In the genomic region with DNA sequence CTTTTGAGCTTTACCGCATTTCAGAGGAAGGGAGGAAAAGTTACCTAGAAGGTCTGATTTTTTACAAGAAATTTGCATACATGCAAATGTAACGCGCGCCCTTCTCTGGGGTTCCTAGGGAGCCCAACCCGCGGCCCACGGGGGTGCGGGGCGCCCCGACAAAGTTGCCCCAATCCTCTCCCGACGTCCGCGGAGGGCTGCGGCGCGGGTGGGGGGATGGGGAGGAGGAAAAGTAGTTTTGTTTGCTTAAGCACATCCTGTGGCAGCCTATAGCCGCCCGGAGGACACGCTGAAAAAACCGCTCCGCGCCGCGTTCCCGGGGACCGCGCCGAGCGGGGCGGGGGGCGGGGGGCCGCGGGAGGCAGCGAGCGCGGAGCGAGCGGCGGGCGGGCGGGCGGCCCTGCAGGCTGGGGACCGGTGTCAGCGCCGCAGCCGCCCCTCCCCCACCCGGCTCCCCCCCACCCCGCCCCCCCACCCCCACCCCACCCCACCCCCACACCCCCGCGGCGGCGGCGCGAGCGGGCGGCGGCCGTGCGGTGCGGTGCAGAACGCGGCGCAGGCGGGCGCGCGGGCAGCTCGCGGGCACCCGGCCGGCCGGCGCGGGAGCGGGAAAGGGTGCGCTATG, we compare ENCODE assay signal across 8 mouse cellular contexts. TPM values are rescaled to one million over a fixed set of nuclear protein-coding genes. Genes with fewer than 3 reads are reported as not detected.
DNase-seq lines count a peak whose midpoint lies in the region; ATAC-seq and TF ChIP-seq lines count a peak whose summit lies in the region.

No protein-coding gene starts in this region.

- no peak for TF ChIP-seq RAD21 in MEL (IDR thresholded peaks at IDR 0.05; ENCODE audit: low read depth, low read length)

- H3K9me3 ChIP-seq in MEL (replicated peaks; ENCODE audit: insufficient read depth, low read length), result no peaks in the 10 kb centered on the region
- no peaks in the 10 kb centered on the region for H3K9me3 ChIP-seq in embryonic facial prominence, embryonic 11.5 days (replicated peaks; ENCODE audit: control insufficient read depth, low read length)
- H3K9me3 ChIP-seq in limb, embryonic 11.5 days (ENCODE audit: control insufficient read depth, low read length), result no peaks in the 10 kb centered on the region
- no peaks in the 10 kb centered on the region for H3K9me3 ChIP-seq in midbrain, embryonic 15.5 days

- ATAC-seq in embryonic facial prominence, embryonic 11.5 days (replicated peaks; ENCODE audit: insufficient number of reproducible peaks, low FRiP score, low TSS enrichment, low read depth), result peak; percentile 26
- ATAC-seq in limb, embryonic 11.5 days (ENCODE audit: insufficient number of reproducible peaks, low FRiP score, low TSS enrichment, low read depth), result peak; percentile 10; the same call in 1 of the 2 replicates
- ATAC-seq in midbrain, embryonic 15.5 days (replicated peaks), result peak; percentile 40

- H3K9ac ChIP-seq in MEL (ENCODE audit: control insufficient read depth, low read depth, low read length, poor library complexity, severe bottlenecking), result peak overlapping the region; percentile 92
- peak overlapping the region; percentile 98 for H3K9ac ChIP-seq in embryonic facial prominence, embryonic 11.5 days (replicated peaks; ENCODE audit: low read length)
- peak overlapping the region; percentile 97 for H3K9ac ChIP-seq in limb, embryonic 11.5 days (ENCODE audit: low read length)
- H3K9ac ChIP-seq in midbrain, embryonic 15.5 days, result peak overlapping the region; percentile 73

- TF ChIP-seq POLR2A in MEL (IDR thresholded peaks at IDR 0.05; ENCODE audit: control insufficient read depth in 1 of 2, insufficient read depth in 1 of 2, low read depth in 1 of 2, low read length in 2 of 2, poor library complexity in 1 of 2), result no peak

- no peak for TF ChIP-seq CTCF in MEL (IDR thresholded peaks at IDR 0.05 in 2 of 3, conservative IDR thresholded peaks at IDR 0.05 in 1 of 3; ENCODE audit: control insufficient read depth in 1 of 3, insufficient read depth in 1 of 3, low read depth in 2 of 3, low read length in 3 of 3, poor library complexity in 1 of 3, severe bottlenecking in 1 of 3)

- H3K27ac ChIP-seq in MEL (ENCODE audit: control insufficient read depth, low read depth, low read length), result peak overlapping the region; percentile 91
- peak overlapping the region; percentile 78 for H3K27ac ChIP-seq in embryonic facial prominence, embryonic 11.5 days (replicated peaks; ENCODE audit: low read depth, low read length)
- H3K27ac ChIP-seq in limb, embryonic 11.5 days (replicated peaks; ENCODE audit: low read depth, low read length), result peak overlapping the region; percentile 90
- H3K27ac ChIP-seq in midbrain, embryonic 15.5 days, result peak overlapping the region; percentile 78

- peaks cover 0 to 10% of the 10 kb centered on the region in 2 experiments; a peak in 3 of 4 replicates for H3K4me1 ChIP-seq in MEL (ENCODE audit: control insufficient read depth in 1 of 2, insufficient read depth in 2 of 2, low read length in 2 of 2)
- H3K4me1 ChIP-seq in embryonic facial prominence, embryonic 11.5 days (ENCODE audit: control insufficient read depth, insufficient read depth, low read length), result no peaks in the 10 kb centered on the region
- peaks cover 13% of the 10 kb centered on the region; the same call in 1 of the 2 replicates for H3K4me1 ChIP-seq in limb, embryonic 11.5 days (ENCODE audit: control insufficient read depth, insufficient read depth, low read length)
- H3K4me1 ChIP-seq in midbrain, embryonic 15.5 days, result peaks cover 23% of the 10 kb centered on the region

- 0 out of 4 replicates have a peak, but pooled peaks of 1 of the 2 experiments have one; percentile 1 for TF ChIP-seq EP300 in MEL (IDR thresholded peaks at IDR 0.05; ENCODE audit: low read depth in 1 of 2, low read length in 2 of 2)

- H3K27me3 ChIP-seq in MEL (ENCODE audit: control insufficient read depth in 1 of 2, insufficient read depth in 2 of 2, low read length in 2 of 2), result no peaks in the 10 kb centered on the region
- H3K27me3 ChIP-seq in embryonic facial prominence, embryonic 11.5 days (ENCODE audit: control insufficient read depth, insufficient read depth, low read length), result peaks cover 2% of the 10 kb centered on the region; the same call in 1 of the 2 replicates
- no peaks in the 10 kb centered on the region for H3K27me3 ChIP-seq in limb, embryonic 11.5 days (ENCODE audit: control insufficient read depth, insufficient read depth, low read length)
- peaks cover 19% of the 10 kb centered on the region for H3K27me3 ChIP-seq in midbrain, embryonic 15.5 days (replicated peaks)

- H3K79me2 ChIP-seq in MEL (ENCODE audit: control insufficient read depth, insufficient read depth, low read length, poor library complexity), result peaks cover 49% of the 10 kb centered on the region

- DNase-seq in 3134 (ENCODE audit: extremely low read depth, insufficient read length, low spot score), result peak; percentile 73
- peak; percentile 71 for DNase-seq in MEL (ENCODE audit: low read depth, low spot score)
- DNase-seq in embryonic facial prominence, embryonic 11.5 days (ENCODE audit: low spot score), result peak; percentile 72
- DNase-seq in heart, postnatal 14 days, result peak; percentile 68 to 70
- peak; percentile 77 for DNase-seq in limb, embryonic 11.5 days (ENCODE audit: low spot score)
- peak; percentile 33 for DNase-seq in testis, postnatal 14 days (ENCODE audit: low spot score)
- DNase-seq in left cerebral cortex, postnatal 25 days (ENCODE audit: low spot score in 2 of 2), result no peak

- H3K4me2 ChIP-seq in embryonic facial prominence, embryonic 11.5 days (ENCODE audit: low read depth, low read length), result peak overlapping the region; percentile 84
- H3K4me2 ChIP-seq in limb, embryonic 11.5 days (ENCODE audit: low read depth, severe bottlenecking), result peak overlapping the region; percentile 81
- H3K4me2 ChIP-seq in midbrain, embryonic 15.5 days, result peak overlapping the region; percentile 98

- intact Hi-C loops in heart, postnatal 14 days (cut with DNase I), result loop anchor here (2.0 to 5.0 kb wide), 5 partner anchors 26 to 545 kb away; no protein-coding TSS in a partner anchor
- intact Hi-C loops in left cerebral cortex, postnatal 25 days (cut with DNase I), result loop anchor here (5.0 kb wide), 2 partner anchors 90 to 330 kb away; no protein-coding TSS in a partner anchor

- H3K4me3 ChIP-seq in MEL (ENCODE audit: control insufficient read depth in 1 of 2, insufficient read depth in 1 of 2, low read depth in 2 of 2, low read length in 2 of 2), result peak overlapping the region; percentile 74 to 94
- H3K4me3 ChIP-seq in embryonic facial prominence, embryonic 11.5 days (ENCODE audit: low read depth, low read length), result peak overlapping the region; percentile 96
- peak overlapping the region; percentile 91 for H3K4me3 ChIP-seq in limb, embryonic 11.5 days (ENCODE audit: low read depth, low read length)
- peak overlapping the region; percentile 86 for H3K4me3 ChIP-seq in midbrain, embryonic 15.5 days

- WGBS in embryonic facial prominence, embryonic 11.5 days, result under 1% methylated on average over 40 of the region's 77 CpGs
- 0% methylated on average over 26 of the region's 77 CpGs for WGBS in limb, embryonic 11.5 days
- under 1% methylated on average over 71 of the region's 77 CpGs for WGBS in midbrain, embryonic 15.5 days

- peaks cover 1 to 9% of the 10 kb centered on the region in 2 experiments; a peak in 3 of 4 replicates for H3K36me3 ChIP-seq in MEL (ENCODE audit: control insufficient read depth in 1 of 2, insufficient read depth in 2 of 2, low read length in 2 of 2)
- H3K36me3 ChIP-seq in embryonic facial prominence, embryonic 11.5 days (replicated peaks; ENCODE audit: control insufficient read depth, insufficient read depth, low read depth, low read length), result no peaks in the 10 kb centered on the region
- no peaks in the 10 kb centered on the region for H3K36me3 ChIP-seq in limb, embryonic 11.5 days (ENCODE audit: control insufficient read depth, insufficient read depth, low read length)
- no peaks in the 10 kb centered on the region for H3K36me3 ChIP-seq in midbrain, embryonic 15.5 days (replicated peaks)

TF ChIP-seq in MEL, 35 proteins besides CTCF, POLR2A, EP300 and RAD21 (continues in another document):
- TF ChIP-seq UBTF (IDR thresholded peaks at IDR 0.05; ENCODE audit: borderline replicate concordance, insufficient read depth, low read depth, low read length), result no peak
- TF ChIP-seq NRF1 (IDR thresholded peaks at IDR 0.05; ENCODE audit: insufficient read depth, low read depth, low read length, poor library complexity, severe bottlenecking), result no peak
- TF ChIP-seq MAZ (IDR thresholded peaks at IDR 0.05; ENCODE audit: low read depth, low read length), result no peak
- TF ChIP-seq ZC3H11A (IDR thresholded peaks at IDR 0.05; ENCODE audit: low read depth, low read length), result no peak
- no peak for TF ChIP-seq GATA1 (IDR thresholded peaks at IDR 0.05; ENCODE audit: low read depth, low read length)
- no peak for TF ChIP-seq MAFK (IDR thresholded peaks at IDR 0.05; ENCODE audit: borderline replicate concordance, low read depth, low read length)
- no peak for TF ChIP-seq POLR2AphosphoS5 (IDR thresholded peaks at IDR 0.05; ENCODE audit: borderline replicate concordance, low read depth, low read length)
- no peak for TF ChIP-seq ZKSCAN1 (IDR thresholded peaks at IDR 0.05; ENCODE audit: low read depth, low read length)
- TF ChIP-seq NELFE (IDR thresholded peaks at IDR 0.05; ENCODE audit: low read depth, low read length), result no peak
- TF ChIP-seq MAX (IDR thresholded peaks at IDR 0.05; ENCODE audit: low read length), result no peak
- TF ChIP-seq TBP (IDR thresholded peaks at IDR 0.05; ENCODE audit: low read depth, low read length), result no peak

RNA-seq across cellular contexts. Expression of a gene that starts 0.7 kb away (rescaled TPM):
- not detected in 2 replicates for total RNA-seq in MEL (2012; rRNA removed)
- polyA plus RNA-seq in MEL (2012; ENCODE audit: insufficient read depth in 1 of 2, insufficient read length in 2 of 2, low read depth in 1 of 2, low replicate concordance in 2 of 2, missing spikeins in 1 of 2), result not detected
- polyA plus RNA-seq in embryonic facial prominence, embryonic 11.5 days (2014; fragmentation: Nextera tagmentation; extraction: Ambion mirVana), result 9.5 and 12.1 TPM in 2 replicates
- total RNA-seq in heart, postnatal 14 days (2021), result not detected
- polyA plus RNA-seq in limb, embryonic 11.5 days (2014; fragmentation: Nextera tagmentation; extraction: Ambion mirVana), result 8.0 and 10.1 TPM in 2 replicates
- polyA plus RNA-seq in midbrain, embryonic 15.5 days (2015; fragmentation: Nextera tagmentation; extraction: Ambion mirVana), result 12.7 and 13.7 TPM in 2 replicates
- total RNA-seq in left cerebral cortex, postnatal 25 days (2021), result 1 to 10 TPM; 6.0 to 6.5 TPM

RNA-seq across cellular contexts. Expression of a gene that starts 4.7 kb away (rescaled TPM):
- total RNA-seq in MEL (2012; rRNA removed), result 10.2 and 16.4 TPM in 2 replicates
- 10 to 100 TPM; 13.4 to 20.5 TPM for polyA plus RNA-seq in MEL (2012; ENCODE audit: insufficient read depth in 1 of 2, insufficient read length in 2 of 2, low read depth in 1 of 2, low replicate concordance in 2 of 2, missing spikeins in 1 of 2)
- polyA plus RNA-seq in embryonic facial prominence, embryonic 11.5 days (2014; fragmentation: Nextera tagmentation; extraction: Ambion mirVana), result 23.1 and 23.5 TPM in 2 replicates
- total RNA-seq in heart, postnatal 14 days (2021), result 100 to 1,000 TPM; 159 to 170 TPM
- 27.6 and 32.1 TPM in 2 replicates for polyA plus RNA-seq in limb, embryonic 11.5 days (2014; fragmentation: Nextera tagmentation; extraction: Ambion mirVana)
- polyA plus RNA-seq in midbrain, embryonic 15.5 days (2015; fragmentation: Nextera tagmentation; extraction: Ambion mirVana), result 26.5 and 27.8 TPM in 2 replicates
- 10 to 100 TPM; 63.0 to 73.6 TPM for total RNA-seq in left cerebral cortex, postnatal 25 days (2021)

Comparison
In these comparisons a context has a peak if more than half of its experiments do, and no peak if none do; other contexts are left out.
1. DNase-seq: peak in 3134 (single experiment), MEL (single experiment), embryonic facial prominence, embryonic 11.5 days (single experiment), heart, postnatal 14 days (2 of 2), limb, embryonic 11.5 days (single experiment) and testis, postnatal 14 days (single experiment); none in left cerebral cortex, postnatal 25 days (0 of 2).
2. Peak in every context shown above with its lines, with median percentiles within 50 percentile points of each other: H3K27ac ChIP-seq, H3K4me3 ChIP-seq, H3K9ac ChIP-seq, ATAC-seq and H3K4me2 ChIP-seq.